Mouse (Mus musculus) heart, embryonic 12.5 days (tissue): Measurements from ENCODE around the gene Ap3b1. TPM values are rescaled to one million over a fixed set of nuclear protein-coding genes. Genes with fewer than 3 reads are reported as not detected.
"Not testable (repeated sequence)": the region's sequence is repeated elsewhere in the genome, so short reads cannot be mapped to it uniquely, and the experiment has no call there.

ENCODE experiments used
- ATAC-seq: fragments of 200-750 bp; cut with Nextera tagmentation; 2 replicates; pipeline ENCODE4 v1.8.0; 2017; ENCODE audit warnings: moderate TSS enrichment, moderate library complexity; ENCODE audit not compliant: insufficient number of reproducible peaks, low FRiP score
- H3K27ac ChIP-seq: fragments of 300-500 bp; sonication (generic); 2 replicates; pipeline ENCODE4 v1.5.1; 2016; ENCODE audit warnings: mild to moderate bottlenecking, moderate library complexity; ENCODE audit not compliant: poor library complexity, severe bottlenecking
- H3K27me3 ChIP-seq: fragments of 300-500 bp; sonication (generic); replicated peaks from 2 replicates; pipeline ENCODE4 v1.6.1; 2016; ENCODE audit warnings: mild to moderate bottlenecking, moderate library complexity
- H3K36me3 ChIP-seq: fragments of 300-500 bp; sonication (generic); 2 replicates; pipeline ENCODE4 v1.6.1; 2016; ENCODE audit warnings: mild to moderate bottlenecking, moderate library complexity
- H3K4me1 ChIP-seq: fragments of 300-500 bp; sonication (generic); replicated peaks from 2 replicates; pipeline ENCODE4 v1.6.1; 2016; ENCODE audit warnings: mild to moderate bottlenecking
- H3K4me2 ChIP-seq: fragments of 300-500 bp; sonication (generic); 2 replicates; pipeline ENCODE4 v1.6.1; 2016; ENCODE audit warnings: mild to moderate bottlenecking, moderate library complexity
- H3K4me3 ChIP-seq: fragments of 300-500 bp; sonication (generic); 2 replicates; pipeline ENCODE4 v1.5.1; 2016; ENCODE audit warnings: mild to moderate bottlenecking
- H3K9ac ChIP-seq: fragments of 300-500 bp; sonication (generic); 2 replicates; pipeline ENCODE4 v1.6.1; 2016; ENCODE audit warnings: mild to moderate bottlenecking, moderate library complexity
- H3K9me3 ChIP-seq: fragments of 300-500 bp; sonication (generic); replicated peaks from 2 replicates; pipeline ENCODE4 v1.6.1; 2016; ENCODE audit warnings: mild to moderate bottlenecking, moderate library complexity
- WGBS: fragments of 180-500 bp; shearing (Covaris S2); methylation state at CpG from one replicate; pipeline ENCODE4 v1.1.7; 2016; 5-methylcytosine and 5-hydroxymethylcytosine counted together
- polyA plus RNA-seq: library from polyadenylated mRNA; unstranded; fragments of >200 nt; fragmentation: Nextera tagmentation; extraction: Ambion mirVana; gene quantifications from 2 replicates; pipeline ENCODE4 v1.2.1, GENCODE M21; 2016

Gene Ap3b1
- polyA plus RNA-seq, 1 experiment from 2014 or later, result 38.6 TPM

DNA sequence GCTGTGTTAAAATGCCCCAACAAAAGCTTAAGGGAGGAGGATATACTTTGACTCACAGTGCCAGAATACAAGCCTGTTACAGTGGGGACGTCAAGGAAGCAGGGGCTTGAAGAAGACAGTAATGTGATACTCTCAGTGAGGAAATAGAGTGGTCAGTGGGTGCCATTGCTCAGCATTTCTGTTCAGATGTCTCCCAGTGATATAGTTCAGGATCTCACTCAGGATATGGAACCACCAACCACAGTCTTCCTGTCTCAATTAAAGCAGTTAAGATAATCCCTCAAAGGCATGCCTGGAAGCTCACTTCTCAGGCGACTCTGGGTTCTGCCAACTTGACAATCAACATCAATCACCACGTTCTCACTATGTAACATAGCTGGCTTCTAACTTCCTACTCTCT, 4.2 kb upstream of the Ap3b1 start:
- Histone ChIP-seq H3K27ac (no peak overlapping the region), H3K27me3 (no peaks in the 10 kb centered on the region), H3K4me3 (no peak overlapping the region), H3K4me1 (peaks cover 7% of the 10 kb centered on the region), H3K9me3 (peaks cover 9% of the 10 kb centered on the region; the same call in 1 of the 2 replicates), H3K4me2 (no peak overlapping the region), H3K9ac (no peak overlapping the region), H3K36me3 (no peaks in the 10 kb centered on the region)
- ATAC-seq, result no peak
- WGBS, result 50% methylated on average over 3 of the region's 3 CpGs

DNA sequence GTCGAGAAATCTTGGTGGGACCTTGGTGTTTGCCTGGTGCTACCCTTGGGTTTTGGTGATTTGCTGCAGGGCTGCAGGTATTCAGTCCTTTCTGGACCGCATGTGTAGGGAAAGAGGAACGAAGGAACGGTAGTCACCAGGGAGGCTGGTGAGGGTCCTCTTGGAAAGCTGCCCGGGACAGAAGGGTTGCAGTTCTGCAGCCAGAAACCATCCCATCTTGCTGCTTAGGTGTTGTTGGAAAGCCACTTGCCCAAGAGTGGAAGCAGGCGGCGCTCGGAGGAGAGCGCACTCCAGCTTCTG, 709 bp upstream of the Ap3b1 start:
- Histone ChIP-seq H3K27ac (peak overlapping the region; percentile 91), H3K4me1 (peaks cover 11% of the 10 kb centered on the region), H3K36me3 (no peaks in the 10 kb centered on the region; the same call in 1 of the 2 replicates), H3K4me3 (peak overlapping the region; percentile 98), H3K9ac (peak overlapping the region; percentile 97), H3K4me2 (peak overlapping the region; percentile 79), H3K27me3 (no peaks in the 10 kb centered on the region), H3K9me3 (peaks cover 9% of the 10 kb centered on the region; the same call in 1 of the 2 replicates)
- ATAC-seq, result peak; percentile 51; the same call in 1 of the 2 replicates
- WGBS, result under 1% methylated on average over 9 of the region's 9 CpGs

DNA sequence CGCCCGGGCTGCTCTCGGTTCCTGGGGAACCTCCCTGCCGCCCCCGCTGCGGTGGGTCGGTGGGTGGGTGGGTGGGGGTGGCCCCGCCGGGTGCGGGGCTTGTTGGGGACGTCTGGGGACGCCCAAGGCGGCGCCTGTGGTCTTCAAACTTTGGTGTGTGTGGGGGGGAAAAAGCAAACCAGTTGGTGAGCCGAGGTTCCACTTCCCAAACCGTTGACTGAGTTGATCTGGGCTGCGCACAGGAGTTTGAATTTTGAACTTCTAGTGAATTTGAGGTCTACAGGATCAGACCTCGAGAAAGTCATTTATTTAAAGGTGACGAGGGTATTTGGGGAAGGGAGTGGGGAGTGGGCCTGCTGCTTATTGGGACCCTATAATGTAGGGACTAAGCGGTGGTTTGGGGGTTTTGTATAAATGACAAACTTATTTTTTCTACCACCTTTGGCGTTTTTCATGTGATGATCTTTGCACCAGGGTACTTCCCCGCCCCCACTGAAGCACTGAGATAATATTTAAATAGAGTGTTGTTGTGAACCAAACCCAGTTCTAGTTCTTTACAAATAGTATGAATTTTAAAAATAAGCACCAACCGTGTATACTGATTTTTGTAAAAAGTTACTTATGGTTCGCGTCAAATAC, 641 bp downstream of the Ap3b1 start:
- Histone ChIP-seq H3K4me3 (peak overlapping the region; percentile 98), H3K9me3 (peaks cover 8% of the 10 kb centered on the region; the same call in 1 of the 2 replicates), H3K27ac (peak overlapping the region; percentile 91), H3K9ac (peak overlapping the region; percentile 97), H3K27me3 (no peaks in the 10 kb centered on the region), H3K4me1 (peaks cover 15% of the 10 kb centered on the region), H3K36me3 (peaks cover 4% of the 10 kb centered on the region; the same call in 1 of the 2 replicates), H3K4me2 (peak overlapping the region; percentile 79)
- WGBS, result 13% methylated on average over 24 of the region's 25 CpGs
- ATAC-seq, result peak; percentile 34; the same call in 1 of the 2 replicates

DNA sequence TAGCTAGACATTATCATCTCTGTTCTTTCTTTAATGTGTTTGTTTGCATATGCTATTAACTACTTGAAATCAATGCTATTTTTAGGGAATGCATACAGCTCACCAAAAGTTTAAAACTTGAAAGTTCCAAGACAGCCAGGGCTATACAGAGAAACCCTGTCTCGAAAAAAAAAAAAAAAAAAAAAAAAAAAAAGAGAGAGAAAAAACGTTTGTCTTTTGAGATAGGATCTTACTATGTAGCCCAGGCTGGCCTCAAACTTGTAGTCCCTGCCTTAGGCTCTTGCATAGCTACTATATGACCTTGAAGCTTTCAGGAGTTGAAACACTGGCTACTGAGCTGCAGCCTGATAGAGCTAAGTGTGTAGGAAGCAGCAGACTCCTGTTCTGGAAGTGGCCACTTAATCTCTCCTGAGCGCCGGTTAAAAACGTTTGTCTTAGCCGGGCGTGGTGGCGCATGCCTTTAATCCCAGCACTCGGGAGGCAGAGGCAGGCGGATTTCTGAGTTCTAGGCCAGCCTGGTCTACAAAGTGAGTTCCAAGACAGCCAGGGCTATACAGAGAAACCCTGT, 2.3 kb downstream of the Ap3b1 start:
- WGBS, result 75% methylated on average over 10 of the region's 10 CpGs
- not testable (repeated sequence) for ATAC-seq

DNA sequence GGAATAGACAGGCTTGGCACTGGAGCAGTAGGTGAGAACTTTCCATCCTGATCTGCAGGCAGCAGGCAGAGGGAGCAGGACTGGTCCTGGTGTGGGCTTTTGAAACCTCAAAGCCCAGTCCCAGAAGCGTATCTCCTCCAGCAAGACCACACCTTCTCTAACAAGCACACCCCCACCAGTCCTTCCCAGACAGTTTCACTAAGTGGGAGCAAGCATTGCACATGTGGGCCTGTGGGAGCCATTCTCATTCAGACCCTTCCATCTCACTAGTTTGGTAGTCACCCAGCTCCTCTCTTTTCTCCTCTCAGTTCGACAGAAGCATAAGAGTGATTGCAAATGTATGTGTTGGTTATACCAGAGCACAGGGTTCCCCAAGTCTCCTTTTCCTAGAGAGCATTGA, 5.6 kb downstream of the Ap3b1 start:
- H3K4me3 ChIP-seq, result no peak overlapping the region
- no peak overlapping the region for H3K9ac ChIP-seq
- H3K4me2 ChIP-seq, result no peak overlapping the region
- peaks cover 24% of the 10 kb centered on the region for H3K4me1 ChIP-seq
- ATAC-seq, result no peak
- H3K27ac ChIP-seq, result no peak overlapping the region
- H3K36me3 ChIP-seq, result peaks cover 4% of the 10 kb centered on the region; the same call in 1 of the 2 replicates
- WGBS, result 85% methylated on average over 2 of the region's 2 CpGs
- no peaks in the 10 kb centered on the region for H3K27me3 ChIP-seq
- no peaks in the 10 kb centered on the region for H3K9me3 ChIP-seq

More for the DNA sequence above, 2.3 kb downstream of the Ap3b1 start:
- not testable (repeated sequence) for H3K4me2 ChIP-seq, H3K9ac ChIP-seq, H3K4me3 ChIP-seq, H3K27ac ChIP-seq, H3K36me3 ChIP-seq, H3K27me3 ChIP-seq, H3K9me3 ChIP-seq
- H3K4me1 ChIP-seq, result peaks cover 29% of the 10 kb centered on the region

DNA sequence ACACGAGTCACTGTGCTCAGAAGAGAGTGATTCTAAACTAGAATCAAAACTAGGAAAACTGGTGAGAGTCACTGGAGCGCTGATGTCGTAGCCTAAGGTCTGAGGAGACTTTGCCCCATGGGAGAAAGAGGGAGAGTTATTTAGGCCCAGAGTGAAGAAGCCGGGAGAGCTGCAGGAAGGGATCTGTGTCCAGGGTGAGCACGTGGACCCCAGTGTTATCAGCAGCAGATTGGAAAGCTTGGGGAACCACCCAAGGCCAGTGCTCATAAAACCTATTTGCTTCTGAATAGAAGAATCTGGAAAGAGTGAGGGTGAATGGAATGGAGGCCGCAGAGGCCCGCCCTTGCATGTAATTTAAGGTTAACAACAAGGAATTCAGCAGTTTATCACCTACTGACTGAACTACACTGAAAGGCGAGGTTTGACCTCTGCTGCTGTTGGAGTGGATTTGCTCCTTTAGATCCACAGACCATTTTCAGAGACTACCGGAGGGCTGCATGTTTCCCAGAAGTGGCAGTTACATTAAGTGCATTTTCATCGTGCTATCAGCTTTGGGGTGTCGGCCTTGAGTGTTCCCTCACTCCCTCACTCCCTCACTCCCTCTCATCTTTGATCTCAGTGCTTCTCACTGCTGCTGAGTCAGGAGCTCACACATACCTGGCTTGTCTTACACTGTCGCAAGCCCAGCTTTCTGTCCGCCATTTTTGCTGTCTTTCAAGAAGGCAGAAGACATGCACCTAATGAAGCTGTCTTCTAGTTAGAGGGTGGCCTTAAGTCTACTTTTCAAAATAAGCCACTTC, 6.5 kb downstream of the Ap3b1 start:
- H3K27ac ChIP-seq, result no peak overlapping the region
- no peak overlapping the region for H3K4me2 ChIP-seq
- no peak overlapping the region for H3K9ac ChIP-seq
- peaks cover 4% of the 10 kb centered on the region; the same call in 1 of the 2 replicates for H3K36me3 ChIP-seq
- no peak for ATAC-seq
- H3K9me3 ChIP-seq, result no peaks in the 10 kb centered on the region
- WGBS, result 63% methylated on average over 13 of the region's 13 CpGs
- peaks cover 18% of the 10 kb centered on the region for H3K4me1 ChIP-seq
- no peaks in the 10 kb centered on the region for H3K27me3 ChIP-seq
- no peak overlapping the region for H3K4me3 ChIP-seq

DNA sequence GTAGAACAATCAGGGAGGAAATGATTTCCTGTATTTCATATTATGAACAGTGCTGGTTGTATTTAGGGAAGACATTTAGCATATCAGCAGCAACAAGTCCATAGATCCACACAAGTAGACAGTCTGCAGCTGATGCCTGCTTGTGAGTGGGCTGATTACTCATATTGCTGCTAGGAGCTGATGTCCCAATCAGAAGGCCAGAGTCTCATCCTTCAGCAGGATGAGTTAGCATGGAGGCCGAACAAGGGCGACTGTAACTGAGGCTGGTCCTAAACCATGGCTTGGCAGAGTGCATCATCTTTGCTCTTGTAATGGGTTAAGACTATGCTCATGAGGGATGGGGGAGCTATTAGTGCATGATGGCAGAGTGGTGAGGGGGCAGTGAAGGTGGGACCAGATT, 9.1 kb downstream of the Ap3b1 start:
- Histone ChIP-seq H3K4me2 (no peak overlapping the region), H3K36me3 (peaks cover 8% of the 10 kb centered on the region; the same call in 1 of the 2 replicates), H3K27me3 (no peaks in the 10 kb centered on the region), H3K4me1 (peaks cover 22% of the 10 kb centered on the region), H3K9ac (no peak overlapping the region), H3K27ac (no peak overlapping the region), H3K4me3 (no peak overlapping the region), H3K9me3 (no peaks in the 10 kb centered on the region)
- WGBS, result 87% methylated on average over 2 of the region's 2 CpGs
- ATAC-seq, result no peak

DNA sequence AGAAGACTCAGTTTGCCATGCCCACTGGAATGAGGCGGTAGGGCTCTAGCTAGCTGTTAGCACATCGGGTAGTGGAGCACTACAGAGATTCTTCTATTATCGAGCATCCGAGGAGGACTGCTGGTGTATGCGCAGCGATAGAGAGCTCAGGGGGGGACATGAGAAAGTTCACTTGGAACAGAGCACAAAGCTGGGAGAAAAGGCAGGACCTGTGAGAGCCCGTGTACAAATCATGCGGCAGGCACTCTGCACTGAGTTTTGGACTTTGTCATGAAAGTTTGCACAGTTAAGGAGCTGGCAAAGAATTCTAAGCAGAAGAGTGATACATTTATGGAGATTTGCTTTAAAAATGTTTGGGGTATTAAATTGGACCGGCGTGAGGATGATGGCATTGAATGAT, 11.8 kb downstream of the Ap3b1 start:
- Histone ChIP-seq H3K9ac (no peak overlapping the region), H3K9me3 (no peaks in the 10 kb centered on the region), H3K4me2 (no peak overlapping the region), H3K27ac (no peak overlapping the region), H3K4me1 (peaks cover 7% of the 10 kb centered on the region), H3K27me3 (no peaks in the 10 kb centered on the region), H3K4me3 (no peak overlapping the region), H3K36me3 (peaks cover 4% of the 10 kb centered on the region; the same call in 1 of the 2 replicates)
- ATAC-seq, result no peak
- 86% methylated on average over 10 of the region's 10 CpGs for WGBS

DNA sequence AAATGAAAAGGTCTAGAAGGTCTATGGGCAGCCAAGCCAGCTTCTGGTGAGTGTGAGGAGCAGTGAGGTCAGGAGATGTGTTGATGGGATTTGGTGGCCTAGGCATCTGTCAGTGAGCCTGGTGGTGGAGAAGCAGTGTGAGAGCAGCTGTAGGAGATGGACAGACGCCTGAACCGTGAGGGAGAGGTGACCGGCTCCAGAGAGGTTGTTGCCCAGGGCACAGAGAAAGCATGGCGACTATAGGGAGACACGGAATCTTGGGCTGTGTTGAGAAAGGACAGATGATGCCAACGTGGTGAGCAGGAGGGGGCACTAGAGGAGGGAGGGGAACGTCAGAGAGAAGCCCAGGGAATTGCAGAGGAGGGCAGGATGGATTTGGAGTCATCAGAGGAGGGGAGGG, 13.3 kb downstream of the Ap3b1 start:
- Histone ChIP-seq H3K9me3 (no peaks in the 10 kb centered on the region), H3K4me3 (no peak overlapping the region), H3K27ac (no peak overlapping the region), H3K4me2 (no peak overlapping the region), H3K36me3 (peaks cover 4% of the 10 kb centered on the region; the same call in 1 of the 2 replicates), H3K4me1 (peaks cover 4% of the 10 kb centered on the region; the same call in 1 of the 2 replicates), H3K9ac (no peak overlapping the region), H3K27me3 (no peaks in the 10 kb centered on the region)
- 73% methylated on average over 7 of the region's 7 CpGs for WGBS
- ATAC-seq, result no peak

DNA sequence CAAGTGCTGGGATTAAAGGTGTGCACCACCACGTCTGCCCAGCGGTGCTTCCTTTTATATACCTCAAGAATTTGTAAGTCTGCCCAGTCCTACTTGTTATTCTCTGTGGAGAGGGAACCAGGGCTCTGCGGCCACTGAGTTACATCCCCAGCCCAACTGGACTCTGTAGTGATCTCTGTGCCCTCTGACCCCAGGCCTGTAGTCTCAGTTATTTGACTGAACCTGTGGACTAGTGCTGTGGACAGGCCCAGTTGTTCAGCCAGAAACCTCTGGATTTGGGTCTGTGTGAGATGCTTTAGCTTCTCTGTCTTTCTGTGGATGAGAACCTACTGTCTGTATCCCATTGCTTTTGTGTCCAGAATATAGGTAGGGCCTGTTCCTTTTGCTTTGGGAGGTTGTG, 15.4 kb downstream of the Ap3b1 start:
- 91% methylated on average over 3 of the region's 3 CpGs for WGBS

More for the DNA sequence above, 15.4 kb downstream of the Ap3b1 start:
- H3K9me3 ChIP-seq, result no peaks in the 10 kb centered on the region
- H3K27ac ChIP-seq, result no peak overlapping the region
- no peaks in the 10 kb centered on the region for H3K27me3 ChIP-seq
- H3K9ac ChIP-seq, result no peak overlapping the region
- ATAC-seq, result no peak
- peaks cover 15% of the 10 kb centered on the region for H3K4me1 ChIP-seq
- H3K36me3 ChIP-seq, result peaks cover 4% of the 10 kb centered on the region; the same call in 1 of the 2 replicates
- no peak overlapping the region for H3K4me2 ChIP-seq
- H3K4me3 ChIP-seq, result no peak overlapping the region
